Mouse (Mus musculus): Measurements from ENCODE around the gene Stx8.

GRCm38 (mm10) chr11:67949475-67949874 is 16.5 kb upstream of the Stx8 start:
- TF ChIP-seq CTCF (IDR thresholded peaks at IDR 0.05; ENCODE audit: control insufficient read depth, insufficient read depth, low read length) (no peak), POLR2A (IDR thresholded peaks at IDR 0.05; ENCODE audit: borderline replicate concordance, control insufficient read depth, low read depth, low read length) (no peak)

Data from bone marrow, adult 2 months (tissue).